Mouse (Mus musculus): ENCODE data around the gene Ifit3b.

DNA sequence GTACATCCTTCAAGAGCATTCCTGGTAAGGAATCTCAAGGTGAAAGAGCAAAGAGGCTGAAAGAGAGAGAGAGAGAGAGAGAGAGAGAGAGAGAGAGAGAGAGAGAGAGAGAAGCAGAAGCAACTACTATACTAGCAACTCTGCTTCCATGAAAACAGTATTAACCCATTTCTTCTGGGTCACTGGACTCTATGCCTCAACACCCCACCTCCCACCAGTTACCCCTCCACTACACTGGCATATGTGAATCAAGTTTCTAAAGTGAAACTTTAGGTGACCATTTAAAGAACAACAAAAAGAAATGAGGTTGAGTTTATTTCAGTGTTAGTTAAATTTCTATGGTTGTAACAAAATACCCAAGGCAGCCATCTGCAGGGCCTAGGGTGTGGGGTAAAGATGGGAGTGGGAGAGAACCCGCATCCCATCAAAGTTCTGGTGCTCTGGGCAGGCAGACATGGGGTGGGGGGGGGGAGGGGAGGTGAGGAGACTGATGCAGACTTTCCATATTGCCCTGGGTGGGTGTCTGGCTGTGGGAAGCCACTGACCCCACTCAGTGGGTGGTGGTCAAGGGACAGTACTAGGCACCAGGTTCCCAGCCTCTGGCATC, 41.5 kb upstream of the Ifit3b start:
- TF ChIP-seq CTCF (IDR thresholded peaks at IDR 0.05), result no peak
- no peak for TF ChIP-seq EP300 (IDR thresholded peaks at IDR 0.05; ENCODE audit: insufficient read depth, low read depth, low read length)

All from heart, adult 2 months (tissue).